Mouse (Mus musculus) MEL (cell line): ENCODE results near the gene Vmn1r169.
"Not testable (repeated sequence)": the region's sequence is repeated elsewhere in the genome, so short reads cannot be mapped to it uniquely, and the experiment has no call there.

Source experiments
- BHLHE40 ChIP-seq: IDR thresholded peaks from 2 replicates; pipeline ENCODE4 v1.6.1; 2012; ENCODE audit warnings: low read depth, mild to moderate bottlenecking, inconsistent platforms, low read length, improper control_type of control experiment, borderline replicate concordance
- CTCF ChIP-seq, 3 experiments: IDR thresholded peaks in 2 of 3; conservative IDR thresholded peaks in 1 of 3; 2 replicates each; pipeline ENCODE4 v1.5.1; 2011 to 2012; ENCODE audit warnings: low read length in 3 of 3, low read depth in 2 of 3, mild to moderate bottlenecking in 2 of 3, improper control_type of control experiment in 1 of 3, inconsistent platforms in 1 of 3, mixed read lengths in 1 of 3, moderate library complexity in 1 of 3; ENCODE audit not compliant: control insufficient read depth in 1 of 3, insufficient read depth in 1 of 3, poor library complexity in 1 of 3, severe bottlenecking in 1 of 3
- GATA1 ChIP-seq: IDR thresholded peaks from 2 replicates; pipeline ENCODE4 v1.6.1; 2011; ENCODE audit warnings: low read depth, low read length, improper control_type of control experiment
- HCFC1 ChIP-seq: IDR thresholded peaks from 2 replicates; pipeline ENCODE4 v1.6.1; 2012; ENCODE audit warnings: low read depth, mild to moderate bottlenecking, inconsistent platforms, low read length, improper control_type of control experiment, moderate library complexity
- JUND ChIP-seq: IDR thresholded peaks from 2 replicates; pipeline ENCODE4 v1.6.1; 2011; ENCODE audit warnings: low read depth, mild to moderate bottlenecking, improper control_type of control experiment, low read length
- MAFK ChIP-seq: IDR thresholded peaks from 2 replicates; pipeline ENCODE4 v1.6.1; 2011; ENCODE audit warnings: low read depth, mild to moderate bottlenecking, low read length, improper control_type of control experiment, borderline replicate concordance
- NRF1 ChIP-seq: IDR thresholded peaks from 2 replicates; pipeline ENCODE4 v1.6.1; 2014; ENCODE audit warnings: low read depth, mild to moderate bottlenecking, inconsistent platforms, low read length, improper control_type of control experiment, moderate library complexity; ENCODE audit not compliant: poor library complexity, insufficient read depth, severe bottlenecking
- POLR2A ChIP-seq, 2 experiments: IDR thresholded peaks; 2 replicates each; pipeline ENCODE4 v1.6.1; 2011 to 2012; ENCODE audit warnings: low read length in 2 of 2, mild to moderate bottlenecking in 2 of 2, control low read depth in 1 of 2, improper control_type of control experiment in 1 of 2, low read depth in 1 of 2, moderate library complexity in 1 of 2; ENCODE audit not compliant: control insufficient read depth in 1 of 2, insufficient read depth in 1 of 2, poor library complexity in 1 of 2
- RAD21 ChIP-seq: IDR thresholded peaks from 2 replicates; pipeline ENCODE4 v1.6.1; 2011; ENCODE audit warnings: mild to moderate bottlenecking, low read depth, low read length, improper control_type of control experiment
- ZKSCAN1 ChIP-seq: IDR thresholded peaks from 2 replicates; pipeline ENCODE4 v1.6.1; 2012; ENCODE audit warnings: low read depth, mild to moderate bottlenecking, inconsistent platforms, low read length, improper control_type of control experiment, moderate library complexity
- ZNF384 ChIP-seq: IDR thresholded peaks from 2 replicates; pipeline ENCODE4 v1.6.1; 2012; ENCODE audit warnings: low read depth, mild to moderate bottlenecking, inconsistent platforms, low read length, improper control_type of control experiment

- TF ChIP-seq ZKSCAN1; POLR2A (IDR thresholded peaks at IDR 0.05; ENCODE audit: control insufficient read depth in 1 of 2, insufficient read depth in 1 of 2, low read depth in 1 of 2, low read length in 2 of 2, poor library complexity in 1 of 2); CTCF (IDR thresholded peaks at IDR 0.05 in 2 of 3, conservative IDR thresholded peaks at IDR 0.05 in 1 of 3; ENCODE audit: control insufficient read depth in 1 of 3, insufficient read depth in 1 of 3, low read depth in 2 of 3, low read length in 3 of 3, poor library complexity in 1 of 3, severe bottlenecking in 1 of 3); HCFC1; GATA1; BHLHE40; NRF1; MAFK; JUND; RAD21; ZNF384: not testable (repeated sequence)
Measured at GRCm38 (mm10) chr7:23575226-23575625, at the start of gene Vmn1r169.
